13 mouse cellular contexts compared by ENCODE assay signal in genomic region chr12:99685451-99686100, GRCm38 (mm10).
DNase-seq lines count a peak whose midpoint lies in the region; ATAC-seq and TF ChIP-seq lines count a peak whose summit lies in the region.
"Had no signal": no experiment of that assay in that cellular context is flagged by ENCODE, and none has a peak within 500 bp of the region (broad histone marks: within the 10 kb centered on the region; RNA-seq: fewer than 3 reads in every experiment).

No protein-coding gene starts in this region.

- H3K9me3 ChIP-seq in heart, embryonic 15.5 days (replicated peaks), result no peaks in the 10 kb centered on the region
- H3K9me3 ChIP-seq: hindbrain, embryonic 15.5 days; liver, embryonic 13.5 days; megakaryocyte, embryonic 14.5 days had no signal

- H3K9ac ChIP-seq in heart, embryonic 15.5 days, result no peak overlapping the region
- H3K9ac ChIP-seq: hindbrain, embryonic 15.5 days; liver, embryonic 13.5 days had no signal

- H3K4me2 ChIP-seq in heart, embryonic 15.5 days, result no peak overlapping the region
- H3K4me2 ChIP-seq: hindbrain, embryonic 15.5 days; liver, embryonic 13.5 days had no signal

- H3K27ac ChIP-seq in kidney, adult 2 months (ENCODE audit: insufficient read depth, low read depth, low read length), result no peak overlapping the region
- H3K27ac ChIP-seq in heart, embryonic 15.5 days, result 0 out of 2 replicates have a peak overlapping the region, but pooled peaks have one; percentile 11
- H3K27ac ChIP-seq: hindbrain, embryonic 15.5 days; liver, embryonic 13.5 days had no signal

- no peak for TF ChIP-seq POLR2A in kidney, adult 2 months (IDR thresholded peaks at IDR 0.05; ENCODE audit: low read depth, low read length)

- no peaks in the 10 kb centered on the region for H3K36me3 ChIP-seq in kidney, adult 2 months (ENCODE audit: control insufficient read depth, insufficient read depth, low read length)
- no peaks in the 10 kb centered on the region for H3K36me3 ChIP-seq in heart, embryonic 15.5 days
- H3K36me3 ChIP-seq: hindbrain, embryonic 15.5 days; liver, embryonic 13.5 days had no signal

- WGBS in kidney, adult 2 months, result 62% methylated on average over 11 of the region's 11 CpGs
- WGBS in heart, embryonic 15.5 days, result 65% methylated on average over 11 of the region's 11 CpGs

- no peak overlapping the region for H3K4me3 ChIP-seq in kidney, adult 2 months (ENCODE audit: insufficient read depth, low read depth, low read length)
- H3K4me3 ChIP-seq in heart, embryonic 15.5 days, result no peak overlapping the region
- H3K4me3 ChIP-seq: hindbrain, embryonic 15.5 days; liver, embryonic 13.5 days; megakaryocyte, embryonic 14.5 days had no signal

- peak; percentile 40; the same call in 1 of the 2 replicates for ATAC-seq in cerebellum, adult (ENCODE audit: insufficient number of reproducible peaks, low FRiP score, low TSS enrichment)
- no peak for ATAC-seq in heart, embryonic 15.5 days (replicated peaks; ENCODE audit: insufficient number of reproducible peaks, insufficient read depth, low FRiP score, low read depth)

- no peaks in the 10 kb centered on the region for H3K4me1 ChIP-seq in kidney, adult 2 months (ENCODE audit: control insufficient read depth, insufficient read depth, low read length)
- peaks cover 9% of the 10 kb centered on the region; the same call in 1 of the 2 replicates for H3K4me1 ChIP-seq in heart, embryonic 15.5 days (replicated peaks)
- H3K4me1 ChIP-seq: hindbrain, embryonic 15.5 days; liver, embryonic 13.5 days had no signal

- no peak for DNase-seq in cerebellum, postnatal 4 days (ENCODE audit: low spot score in 2 of 2)
- DNase-seq in kidney, adult 2 months, result peak; percentile 20
- no peak for DNase-seq in kidney, adult 18-20 months
- DNase-seq in brain, adult 2 months (ENCODE audit: low read depth, low spot score), result peak; percentile 50
- no peak for DNase-seq in frontal cortex, postnatal 36 days (ENCODE audit: low spot score in 2 of 2)
- no peak for DNase-seq in liver
- DNase-seq: adrenal gland, postnatal 10 days; liver, embryonic 13.5 days; right cerebral cortex, postnatal 4 days had no signal

- TF ChIP-seq CTCF in kidney, adult 2 months (conservative IDR thresholded peaks at IDR 0.05; ENCODE audit: insufficient read depth, insufficient read length, low read depth, low read length), result no peak

- no peaks in the 10 kb centered on the region for H3K27me3 ChIP-seq in kidney, adult 2 months (replicated peaks; ENCODE audit: control insufficient read depth, insufficient read depth, low read length)
- no peaks in the 10 kb centered on the region for H3K27me3 ChIP-seq in heart, embryonic 15.5 days
- H3K27me3 ChIP-seq: hindbrain, embryonic 15.5 days; liver, embryonic 13.5 days; megakaryocyte, embryonic 14.5 days had no signal

Comparison
In these comparisons a context has a peak if more than half of its experiments do, and no peak if none do; other contexts are left out.
1. DNase-seq: peak in kidney, adult 2 months (single experiment) and brain, adult 2 months (single experiment); none in cerebellum, postnatal 4 days (0 of 2), kidney, adult 18-20 months (single experiment), frontal cortex, postnatal 36 days (0 of 2) and liver (single experiment).